Mouse (Mus musculus) forebrain, embryonic 12.5 days (tissue): ENCODE measurements around the gene Tmeff1. TPM values are rescaled to one million over a fixed set of nuclear protein-coding genes. Genes with fewer than 3 reads are reported as not detected.

Experiments used
- ATAC-seq: fragments of 200-750 bp; cut with Nextera tagmentation; 2 replicates; pipeline ENCODE4 v1.8.0; 2017; ENCODE audit warnings: moderate TSS enrichment; ENCODE audit not compliant: low FRiP score
- H3K27ac ChIP-seq: fragments of 300-500 bp; sonication (generic); 2 replicates; pipeline ENCODE4 v1.5.1; 2016; ENCODE audit warnings: mild to moderate bottlenecking
- H3K27me3 ChIP-seq: fragments of 300-500 bp; sonication (generic); 2 replicates; pipeline ENCODE4 v1.6.1; 2016; ENCODE audit warnings: mild to moderate bottlenecking
- H3K36me3 ChIP-seq: fragments of 300-500 bp; sonication (generic); replicated peaks from 2 replicates; pipeline ENCODE4 v1.6.1; 2016; ENCODE audit warnings: mild to moderate bottlenecking
- H3K4me1 ChIP-seq: fragments of 300-500 bp; sonication (generic); 2 replicates; pipeline ENCODE4 v1.6.1; 2016
- H3K4me2 ChIP-seq: fragments of 300-500 bp; sonication (generic); 2 replicates; pipeline ENCODE4 v1.6.1; 2016; ENCODE audit warnings: mild to moderate bottlenecking, moderate library complexity
- H3K4me3 ChIP-seq: fragments of 300-500 bp; sonication (generic); replicated peaks from 2 replicates; pipeline ENCODE4 v1.5.1; 2016; ENCODE audit warnings: mild to moderate bottlenecking
- H3K9ac ChIP-seq: fragments of 300-500 bp; sonication (generic); 2 replicates; pipeline ENCODE4 v1.6.1; 2016; ENCODE audit warnings: mild to moderate bottlenecking
- H3K9me3 ChIP-seq: fragments of 300-500 bp; sonication (generic); 2 replicates; pipeline ENCODE4 v1.6.1; 2016
- WGBS: fragments of 180-500 bp; shearing (Covaris S2); methylation state at CpG from one replicate; pipeline ENCODE4 v1.1.7; 2016; 5-methylcytosine and 5-hydroxymethylcytosine counted together
- polyA plus RNA-seq: library from polyadenylated mRNA; unstranded; fragments of >200 nt; fragmentation: Nextera tagmentation; extraction: Ambion mirVana; gene quantifications from 2 replicates; pipeline ENCODE4 v1.2.1, GENCODE M21; 2016

The Tmeff1 gene
- polyA plus RNA-seq, 1 experiment from 2014 or later = 166 TPM

- WGBS = 79% methylated on average over 2 of the region's 2 CpGs
- no peak for ATAC-seq
Measured at GRCm38 (mm10) chr4:48634058-48634457, 49.1 kb downstream of the Tmeff1 start.

GRCm38 (mm10) chr4:48636831-48637230 lies 51.9 kb downstream of the Tmeff1 start:
- Histone ChIP-seq H3K27ac (no peak overlapping the region), H3K4me2 (no peak overlapping the region), H3K9me3 (no peaks in the 10 kb centered on the region), H3K4me3 (no peak overlapping the region), H3K36me3 (peaks cover 44% of the 10 kb centered on the region), H3K4me1 (peaks cover 6% of the 10 kb centered on the region; the same call in 1 of the 2 replicates), H3K27me3 (no peaks in the 10 kb centered on the region), H3K9ac (no peak overlapping the region)
- 97% methylated on average over 13 of the region's 13 CpGs for WGBS
- ATAC-seq = no peak

More at GRCm38 (mm10) chr4:48634058-48634457, 49.1 kb downstream of the Tmeff1 start:
- H3K9me3 ChIP-seq = no peaks in the 10 kb centered on the region
- H3K4me1 ChIP-seq = peaks cover 6% of the 10 kb centered on the region; the same call in 1 of the 2 replicates
- H3K27ac ChIP-seq = no peak overlapping the region
- no peak overlapping the region for H3K4me2 ChIP-seq
- peaks cover 30% of the 10 kb centered on the region for H3K36me3 ChIP-seq
- no peak overlapping the region for H3K4me3 ChIP-seq
- no peak overlapping the region for H3K9ac ChIP-seq
- no peaks in the 10 kb centered on the region for H3K27me3 ChIP-seq

- H3K27ac ChIP-seq = no peak overlapping the region
- H3K27me3 ChIP-seq = no peaks in the 10 kb centered on the region
- H3K9me3 ChIP-seq = no peaks in the 10 kb centered on the region
- no peak overlapping the region for H3K9ac ChIP-seq
- WGBS = 81% methylated on average over 10 of the region's 10 CpGs
- peaks cover 56% of the 10 kb centered on the region for H3K36me3 ChIP-seq
- H3K4me1 ChIP-seq = peaks cover 6% of the 10 kb centered on the region; the same call in 1 of the 2 replicates
- no peak overlapping the region for H3K4me3 ChIP-seq
- no peak overlapping the region for H3K4me2 ChIP-seq
- no peak for ATAC-seq
Measured at GRCm38 (mm10) chr4:48638132-48638531, 53.2 kb downstream of the Tmeff1 start.

GRCm38 (mm10) chr4:48639503-48639902 lies 54.5 kb downstream of the Tmeff1 start:
- no peaks in the 10 kb centered on the region for H3K27me3 ChIP-seq
- H3K27ac ChIP-seq = no peak overlapping the region
- no peak for ATAC-seq
- 93% methylated on average over 17 of the region's 17 CpGs for WGBS
- no peak overlapping the region for H3K4me3 ChIP-seq
- H3K9me3 ChIP-seq = no peaks in the 10 kb centered on the region
- peaks cover 70% of the 10 kb centered on the region for H3K36me3 ChIP-seq
- H3K4me1 ChIP-seq = peaks cover 6% of the 10 kb centered on the region; the same call in 1 of the 2 replicates
- H3K4me2 ChIP-seq = no peak overlapping the region
- H3K9ac ChIP-seq = no peak overlapping the region

- H3K36me3 ChIP-seq = peaks cover 85% of the 10 kb centered on the region
- no peaks in the 10 kb centered on the region for H3K27me3 ChIP-seq
- no peak overlapping the region for H3K4me3 ChIP-seq
- H3K27ac ChIP-seq = no peak overlapping the region
- H3K9me3 ChIP-seq = no peaks in the 10 kb centered on the region
- no peak for ATAC-seq
- no peak overlapping the region for H3K4me2 ChIP-seq
- H3K9ac ChIP-seq = no peak overlapping the region
- no peaks in the 10 kb centered on the region for H3K4me1 ChIP-seq
- whole genome bisulfite sequencing = 97% methylated on average over 6 of the region's 6 CpGs
Measured at GRCm38 (mm10) chr4:48643801-48644200, 58.8 kb downstream of the Tmeff1 start.

- no peak overlapping the region for H3K9ac ChIP-seq
- no peak overlapping the region for H3K4me2 ChIP-seq
- WGBS = 90% methylated on average over 5 of the region's 5 CpGs
- H3K9me3 ChIP-seq = no peaks in the 10 kb centered on the region
- H3K36me3 ChIP-seq = peaks cover 78% of the 10 kb centered on the region
- H3K27ac ChIP-seq = no peak overlapping the region
- H3K4me3 ChIP-seq = no peak overlapping the region
- no peaks in the 10 kb centered on the region for H3K27me3 ChIP-seq
- ATAC-seq = no peak
- no peaks in the 10 kb centered on the region for H3K4me1 ChIP-seq
Measured at GRCm38 (mm10) chr4:48646143-48646542, 61.2 kb downstream of the Tmeff1 start.

GRCm38 (mm10) chr4:48650617-48651360 lies 65.8 kb downstream of the Tmeff1 start:
- Histone ChIP-seq H3K4me2 (no peak overlapping the region), H3K4me1 (no peaks in the 10 kb centered on the region), H3K36me3 (peaks cover 77% of the 10 kb centered on the region), H3K9me3 (no peaks in the 10 kb centered on the region), H3K27ac (no peak overlapping the region), H3K4me3 (no peak overlapping the region), H3K27me3 (no peaks in the 10 kb centered on the region), H3K9ac (no peak overlapping the region)
- ATAC-seq = no peak
- WGBS = 92% methylated on average over 10 of the region's 10 CpGs

- Histone ChIP-seq H3K9ac (no peak overlapping the region), H3K4me3 (no peak overlapping the region), H3K36me3 (peaks cover 83% of the 10 kb centered on the region), H3K4me2 (no peak overlapping the region), H3K9me3 (no peaks in the 10 kb centered on the region), H3K4me1 (no peaks in the 10 kb centered on the region), H3K27ac (no peak overlapping the region), H3K27me3 (no peaks in the 10 kb centered on the region)
- ATAC-seq = no peak
- WGBS = 81% methylated on average over 4 of the region's 4 CpGs
Measured at GRCm38 (mm10) chr4:48654118-48654517, 69.1 kb downstream of the Tmeff1 start.

- Histone ChIP-seq H3K27me3 (no peaks in the 10 kb centered on the region), H3K4me3 (no peak overlapping the region), H3K9me3 (no peaks in the 10 kb centered on the region), H3K4me2 (no peak overlapping the region), H3K9ac (no peak overlapping the region), H3K36me3 (peaks cover 89% of the 10 kb centered on the region), H3K4me1 (no peaks in the 10 kb centered on the region), H3K27ac (no peak overlapping the region)
- 94% methylated on average over 8 of the region's 8 CpGs for WGBS
- ATAC-seq = no peak
Measured at GRCm38 (mm10) chr4:48656530-48656929, 71.6 kb downstream of the Tmeff1 start.

- no peak for ATAC-seq
Measured at GRCm38 (mm10) chr4:48660144-48660543, 75.2 kb downstream of the Tmeff1 start.

GRCm38 (mm10) chr4:48660619-48661575 lies 75.9 kb downstream of the Tmeff1 start:
- Histone ChIP-seq H3K4me1 (no peaks in the 10 kb centered on the region), H3K4me3 (no peak overlapping the region), H3K27ac (0 out of 2 replicates have a peak overlapping the region, but pooled peaks have one; percentile 15), H3K9me3 (no peaks in the 10 kb centered on the region), H3K4me2 (no peak overlapping the region), H3K27me3 (no peaks in the 10 kb centered on the region), H3K9ac (no peak overlapping the region), H3K36me3 (peaks cover 74% of the 10 kb centered on the region)
- 90% methylated on average over 7 of the region's 7 CpGs for WGBS
- ATAC-seq = 0 out of 2 replicates have a peak, but pooled peaks have one; percentile 30

More at GRCm38 (mm10) chr4:48660144-48660543, 75.2 kb downstream of the Tmeff1 start:
- WGBS = 95% methylated on average over 4 of the region's 4 CpGs
- H3K9ac ChIP-seq = no peak overlapping the region
- H3K36me3 ChIP-seq = peaks cover 82% of the 10 kb centered on the region
- H3K4me3 ChIP-seq = no peak overlapping the region
- H3K27me3 ChIP-seq = no peaks in the 10 kb centered on the region
- H3K4me1 ChIP-seq = no peaks in the 10 kb centered on the region
- H3K27ac ChIP-seq = no peak overlapping the region
- no peak overlapping the region for H3K4me2 ChIP-seq
- H3K9me3 ChIP-seq = no peaks in the 10 kb centered on the region

- Histone ChIP-seq H3K4me3 (no peak within 1 kb of the TSS), H3K4me2 (no peak within 1 kb of the TSS), H3K9ac (no peak within 1 kb of the TSS), H3K36me3 (peaks cover 61% of the 10 kb centered on the region), H3K27ac (no peak within 1 kb of the TSS), H3K4me1 (no peaks in the 10 kb centered on the region), H3K9me3 (no peaks in the 10 kb centered on the region), H3K27me3 (no peaks in the 10 kb centered on the region)
- WGBS = 93% methylated on average over 10 of the region's 10 CpGs
- no peak for ATAC-seq
Measured at GRCm38 (mm10) chr4:48663271-48663670, 78.3 kb downstream of the Tmeff1 start, which contains the start of gene Cavin4. TSS of gene Cavin4 (plus strand) at chr4:48663514.
